Mouse (Mus musculus): Measurements from ENCODE around the gene Glcci1. TPM values are rescaled to one million over a fixed set of nuclear protein-coding genes. Genes with fewer than 3 reads are reported as not detected.

Glcci1 gene
- total and polyA plus RNA-seq, 3 experiments, result 1.8 to 31.1 (median 7.9) TPM

GRCm38 (mm10) chr6:8504521-8505228 lies 4.7 kb upstream of the Glcci1 start:
- peaks cover 0 to 3% of the 10 kb centered on the region in 2 experiments; a peak in 2 of 4 replicates for H3K36me3 ChIP-seq (ENCODE audit: control insufficient read depth in 1 of 2, insufficient read depth in 2 of 2, low read length in 2 of 2)
- H3K79me2 ChIP-seq (ENCODE audit: control insufficient read depth, insufficient read depth, low read length, poor library complexity), result peaks cover 3% of the 10 kb centered on the region; the same call in 1 of the 2 replicates
- H3K9me3 ChIP-seq (replicated peaks; ENCODE audit: insufficient read depth, low read length), result no peaks in the 10 kb centered on the region
- peaks cover 2 to 12% of the 10 kb centered on the region in 2 experiments for H3K4me1 ChIP-seq (ENCODE audit: control insufficient read depth in 1 of 2, insufficient read depth in 2 of 2, low read length in 2 of 2)
- no peak for TF ChIP-seq TCF12 (IDR thresholded peaks at IDR 0.05; ENCODE audit: low read depth, low read length)
- no peak for TF ChIP-seq POLR2A (IDR thresholded peaks at IDR 0.05; ENCODE audit: control insufficient read depth in 1 of 2, insufficient read depth in 1 of 2, low read depth in 1 of 2, low read length in 2 of 2, poor library complexity in 1 of 2)
- TF ChIP-seq E2F4 (IDR thresholded peaks at IDR 0.05; ENCODE audit: borderline replicate concordance, low read depth, low read length), result no peak
- no peak for TF ChIP-seq MAFK (IDR thresholded peaks at IDR 0.05; ENCODE audit: borderline replicate concordance, low read depth, low read length)
- no peak for TF ChIP-seq CHD1 (IDR thresholded peaks at IDR 0.05; ENCODE audit: low read depth, low read length)
- TF ChIP-seq CTCF (IDR thresholded peaks at IDR 0.05 in 2 of 3, conservative IDR thresholded peaks at IDR 0.05 in 1 of 3; ENCODE audit: control insufficient read depth in 1 of 3, insufficient read depth in 1 of 3, low read depth in 2 of 3, low read length in 3 of 3, poor library complexity in 1 of 3, severe bottlenecking in 1 of 3), result no peak
- TF ChIP-seq MAX (IDR thresholded peaks at IDR 0.05; ENCODE audit: low read length), result no peak
- TF ChIP-seq POLR2AphosphoS5 (IDR thresholded peaks at IDR 0.05; ENCODE audit: borderline replicate concordance, low read depth, low read length), result no peak
- TF ChIP-seq SIN3A (IDR thresholded peaks at IDR 0.05; ENCODE audit: low read length), result no peak
- no peak for TF ChIP-seq BHLHE40 (IDR thresholded peaks at IDR 0.05; ENCODE audit: borderline replicate concordance, low read depth, low read length)
- TF ChIP-seq RCOR1 (IDR thresholded peaks at IDR 0.05; ENCODE audit: low read depth, low read length), result no peak
- no peak for TF ChIP-seq HCFC1 (IDR thresholded peaks at IDR 0.05; ENCODE audit: low read depth, low read length)
- no peak for TF ChIP-seq UBTF (IDR thresholded peaks at IDR 0.05; ENCODE audit: borderline replicate concordance, insufficient read depth, low read depth, low read length)
- no peaks in the 10 kb centered on the region for H3K27me3 ChIP-seq (ENCODE audit: control insufficient read depth in 1 of 2, insufficient read depth in 2 of 2, low read length in 2 of 2)
- no peak overlapping the region for H3K27ac ChIP-seq (ENCODE audit: control insufficient read depth, low read depth, low read length)
- H3K4me3 ChIP-seq (ENCODE audit: control insufficient read depth in 1 of 2, insufficient read depth in 1 of 2, low read depth in 2 of 2, low read length in 2 of 2), result no peak overlapping the region
- H3K9ac ChIP-seq (ENCODE audit: control insufficient read depth, low read depth, low read length, poor library complexity, severe bottlenecking), result no peak overlapping the region
- DNase-seq (ENCODE audit: low read depth, low spot score), result no peak

DNA sequence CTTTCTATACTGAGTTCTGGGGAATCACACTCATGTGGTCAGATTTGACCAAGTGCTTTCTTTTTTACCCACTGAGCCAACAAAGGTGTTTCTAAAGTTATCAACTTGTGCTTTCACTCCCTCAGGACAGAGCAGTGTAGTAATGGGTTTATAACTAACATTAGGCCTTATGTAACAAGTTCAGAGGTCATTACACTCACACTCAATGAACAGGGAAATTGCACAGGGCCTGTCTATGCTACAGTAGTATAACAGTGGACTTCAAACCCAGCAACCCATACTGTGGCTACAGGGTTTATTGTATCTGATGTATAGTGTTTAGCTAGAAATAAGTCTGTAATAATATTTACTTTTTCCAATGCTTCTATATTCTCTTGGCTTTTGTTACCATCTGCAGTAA lies 2.8 kb upstream of the Glcci1 start:
- H3K4me1 ChIP-seq (ENCODE audit: control insufficient read depth in 1 of 2, insufficient read depth in 2 of 2, low read length in 2 of 2), result peaks cover 8 to 16% of the 10 kb centered on the region in 2 experiments

More for the DNA sequence above, 2.8 kb upstream of the Glcci1 start:
- Histone ChIP-seq H3K27ac (ENCODE audit: control insufficient read depth, low read depth, low read length) (no peak overlapping the region), H3K9me3 (replicated peaks; ENCODE audit: insufficient read depth, low read length) (no peaks in the 10 kb centered on the region), H3K27me3 (ENCODE audit: control insufficient read depth in 1 of 2, insufficient read depth in 2 of 2, low read length in 2 of 2) (no peaks in the 10 kb centered on the region), H3K9ac (ENCODE audit: control insufficient read depth, low read depth, low read length, poor library complexity, severe bottlenecking) (no peak overlapping the region), H3K79me2 (ENCODE audit: control insufficient read depth, insufficient read depth, low read length, poor library complexity) (peaks cover 19% of the 10 kb centered on the region), H3K36me3 (ENCODE audit: control insufficient read depth in 1 of 2, insufficient read depth in 2 of 2, low read length in 2 of 2) (peaks cover 0 to 10% of the 10 kb centered on the region in 2 experiments; a peak in 2 of 4 replicates), H3K4me3 (ENCODE audit: control insufficient read depth in 1 of 2, insufficient read depth in 1 of 2, low read depth in 2 of 2, low read length in 2 of 2) (no peak overlapping the region)
- DNase-seq (ENCODE audit: low read depth, low spot score), result no peak
- no peak for TF ChIP-seq GATA1 (IDR thresholded peaks at IDR 0.05; ENCODE audit: low read depth, low read length)
- no peak for TF ChIP-seq MAX (IDR thresholded peaks at IDR 0.05; ENCODE audit: low read length)
- no peak for TF ChIP-seq MXI1 (IDR thresholded peaks at IDR 0.05; ENCODE audit: low read depth, low read length)
- TF ChIP-seq TAL1 (IDR thresholded peaks at IDR 0.05; ENCODE audit: low read length), result no peak
- TF ChIP-seq CTCF (IDR thresholded peaks at IDR 0.05 in 2 of 3, conservative IDR thresholded peaks at IDR 0.05 in 1 of 3; ENCODE audit: control insufficient read depth in 1 of 3, insufficient read depth in 1 of 3, low read depth in 2 of 3, low read length in 3 of 3, poor library complexity in 1 of 3, severe bottlenecking in 1 of 3), result no peak
- TF ChIP-seq ELF1 (IDR thresholded peaks at IDR 0.05; ENCODE audit: low read depth, low read length), result no peak
- no peak for TF ChIP-seq ZC3H11A (IDR thresholded peaks at IDR 0.05; ENCODE audit: low read depth, low read length)
- no peak for TF ChIP-seq RAD21 (IDR thresholded peaks at IDR 0.05; ENCODE audit: low read depth, low read length)
- no peak for TF ChIP-seq SIN3A (IDR thresholded peaks at IDR 0.05; ENCODE audit: low read length)
- TF ChIP-seq BHLHE40 (IDR thresholded peaks at IDR 0.05; ENCODE audit: borderline replicate concordance, low read depth, low read length), result no peak
- TF ChIP-seq MAFK (IDR thresholded peaks at IDR 0.05; ENCODE audit: borderline replicate concordance, low read depth, low read length), result no peak
- no peak for TF ChIP-seq POLR2AphosphoS5 (IDR thresholded peaks at IDR 0.05; ENCODE audit: borderline replicate concordance, low read depth, low read length)
- no peak for TF ChIP-seq CHD1 (IDR thresholded peaks at IDR 0.05; ENCODE audit: low read depth, low read length)
- no peak for TF ChIP-seq E2F4 (IDR thresholded peaks at IDR 0.05; ENCODE audit: borderline replicate concordance, low read depth, low read length)
- TF ChIP-seq USF1 (IDR thresholded peaks at IDR 0.05; ENCODE audit: low read depth, low read length), result no peak
- TF ChIP-seq ZKSCAN1 (IDR thresholded peaks at IDR 0.05; ENCODE audit: low read depth, low read length), result no peak
- TF ChIP-seq GABPA (IDR thresholded peaks at IDR 0.05; ENCODE audit: low read depth, low read length), result no peak
- TF ChIP-seq MYB (IDR thresholded peaks at IDR 0.05; ENCODE audit: low read depth, low read length), result no peak

All from MEL (cell line).